Mouse (Mus musculus) E14TG2a.4 (cell line): ENCODE measurements around the gene Gnaq.

Experiments
- H3K27me3 ChIP-seq: 2 replicates; pipeline ENCODE4 v1.6.1; 2014; ENCODE audit warnings: low read length, control low read depth; ENCODE audit not compliant: insufficient read depth
- H3K36me3 ChIP-seq: 2 replicates; pipeline ENCODE4 v1.6.1; 2014; ENCODE audit warnings: low read length, control low read depth; ENCODE audit not compliant: insufficient read depth
- H3K4me1 ChIP-seq: replicated peaks from 2 replicates; pipeline ENCODE4 v1.6.1; 2014; ENCODE audit warnings: low read depth, low read length, control low read depth
- H3K4me3 ChIP-seq: replicated peaks from 2 replicates; pipeline ENCODE4 v1.5.1; 2014; ENCODE audit warnings: mild to moderate bottlenecking, low read length
- H3K9me3 ChIP-seq: 2 replicates; pipeline ENCODE4 v1.6.1; 2014; ENCODE audit warnings: low read length, control low read depth
- CTCF ChIP-seq: conservative IDR thresholded peaks from 2 replicates; pipeline ENCODE4 v1.5.1; 2014; ENCODE audit warnings: low read length
- NANOG ChIP-seq: IDR thresholded peaks from 2 replicates; pipeline ENCODE4 v1.6.1; 2014; ENCODE audit warnings: borderline replicate concordance, low read length, mixed read lengths
- POU5F1 ChIP-seq: IDR thresholded peaks from 2 replicates; pipeline ENCODE4 v1.6.1; 2014; ENCODE audit warnings: low read length, borderline replicate concordance

Gnaq gene

GRCm38 (mm10) chr19:16347037-16347436 is 214.4 kb downstream of the Gnaq start:
- Histone ChIP-seq H3K27me3 (no peaks in the 10 kb centered on the region), H3K9me3 (no peaks in the 10 kb centered on the region), H3K4me3 (no peak overlapping the region), H3K4me1 (peaks cover 4% of the 10 kb centered on the region; the same call in 1 of the 2 replicates), H3K36me3 (no peaks in the 10 kb centered on the region)
- TF ChIP-seq POU5F1 (no peak), NANOG (no peak), CTCF (no peak)

- Histone ChIP-seq H3K4me3 (no peak overlapping the region), H3K9me3 (no peaks in the 10 kb centered on the region), H3K27me3 (no peaks in the 10 kb centered on the region), H3K36me3 (no peaks in the 10 kb centered on the region), H3K4me1 (no peaks in the 10 kb centered on the region)
- peak; percentile 82 for TF ChIP-seq CTCF
- no peak for TF ChIP-seq POU5F1
These were observed 221.1 kb downstream of the Gnaq start for GRCm38 (mm10) chr19:16353701-16354136.

GRCm38 (mm10) chr19:16358148-16358547 is 225.5 kb downstream of the Gnaq start:
- Histone ChIP-seq H3K9me3 (no peaks in the 10 kb centered on the region), H3K27me3 (no peaks in the 10 kb centered on the region), H3K36me3 (no peaks in the 10 kb centered on the region), H3K4me3 (no peak overlapping the region), H3K4me1 (0 out of 2 replicates have a peak, but pooled peaks cover 5% of the 10 kb centered on the region)
- no peak for TF ChIP-seq POU5F1
- no peak for TF ChIP-seq CTCF
- TF ChIP-seq NANOG: no peak

GRCm38 (mm10) chr19:16358905-16359304 is 226.3 kb downstream of the Gnaq start:
- Histone ChIP-seq H3K9me3 (no peaks in the 10 kb centered on the region), H3K36me3 (no peaks in the 10 kb centered on the region), H3K4me1 (0 out of 2 replicates have a peak, but pooled peaks cover 5% of the 10 kb centered on the region), H3K27me3 (no peaks in the 10 kb centered on the region), H3K4me3 (no peak overlapping the region)
- TF ChIP-seq CTCF (peak; percentile 50), POU5F1 (no peak)

GRCm38 (mm10) chr19:16366465-16367063 is 233.9 kb downstream of the Gnaq start:
- H3K27me3 ChIP-seq: no peaks in the 10 kb centered on the region
- no peak overlapping the region for H3K4me3 ChIP-seq
- H3K4me1 ChIP-seq: peaks cover 17% of the 10 kb centered on the region
- 0 out of 2 replicates have a peak, but pooled peaks cover 1% of the 10 kb centered on the region for H3K9me3 ChIP-seq
- TF ChIP-seq CTCF: no peak
- no peak for TF ChIP-seq NANOG
- no peak for TF ChIP-seq POU5F1
- H3K36me3 ChIP-seq: peaks cover 3% of the 10 kb centered on the region

GRCm38 (mm10) chr19:16367218-16367617 is 234.6 kb downstream of the Gnaq start:
- H3K4me3 ChIP-seq: no peak overlapping the region
- TF ChIP-seq POU5F1: no peak
- TF ChIP-seq NANOG: no peak
- TF ChIP-seq CTCF: no peak
- H3K4me1 ChIP-seq: peaks cover 17% of the 10 kb centered on the region
- H3K36me3 ChIP-seq: peaks cover 9% of the 10 kb centered on the region
- no peaks in the 10 kb centered on the region for H3K27me3 ChIP-seq
- peaks cover 8% of the 10 kb centered on the region; the same call in 1 of the 2 replicates for H3K9me3 ChIP-seq

- Histone ChIP-seq H3K36me3 (peaks cover 20% of the 10 kb centered on the region), H3K4me1 (peaks cover 14% of the 10 kb centered on the region), H3K4me3 (no peak overlapping the region), H3K9me3 (peaks cover 30% of the 10 kb centered on the region), H3K27me3 (no peaks in the 10 kb centered on the region)
- TF ChIP-seq NANOG (no peak), POU5F1 (no peak), CTCF (no peak)
These were observed 239.0 kb downstream of the Gnaq start for GRCm38 (mm10) chr19:16371680-16372079.

GRCm38 (mm10) chr19:16372752-16373486 is 240.3 kb downstream of the Gnaq start:
- Histone ChIP-seq H3K4me3 (no peak overlapping the region), H3K36me3 (peaks cover 21% of the 10 kb centered on the region), H3K27me3 (no peaks in the 10 kb centered on the region), H3K4me1 (0 out of 2 replicates have a peak, but pooled peaks cover 1% of the 10 kb centered on the region), H3K9me3 (peaks cover 30% of the 10 kb centered on the region)
- TF ChIP-seq CTCF: no peak

- H3K4me1 ChIP-seq: no peaks in the 10 kb centered on the region
- no peak overlapping the region for H3K4me3 ChIP-seq
- peaks cover 36% of the 10 kb centered on the region for H3K36me3 ChIP-seq
- TF ChIP-seq CTCF (no peak), POU5F1 (no peak), NANOG (no peak)
- peaks cover 30% of the 10 kb centered on the region for H3K9me3 ChIP-seq
- no peaks in the 10 kb centered on the region for H3K27me3 ChIP-seq
These were observed 243.2 kb downstream of the Gnaq start for GRCm38 (mm10) chr19:16375881-16376280.

GRCm38 (mm10) chr19:16378565-16378964 is 245.9 kb downstream of the Gnaq start:
- no peak for TF ChIP-seq POU5F1
- TF ChIP-seq NANOG: no peak
- no peak for TF ChIP-seq CTCF
- Histone ChIP-seq H3K9me3 (peaks cover 9% of the 10 kb centered on the region), H3K4me1 (no peaks in the 10 kb centered on the region), H3K36me3 (peaks cover 29% of the 10 kb centered on the region), H3K27me3 (no peaks in the 10 kb centered on the region), H3K4me3 (no peak overlapping the region)
